Mouse (Mus musculus): ENCODE measurements at regions not wholly inside any gene's neighbourhood (a gene's known extent, or its start where the extent isn't known, plus 50 kb on each side); places are given as distances from the start of the nearest gene placed in this dataset.
"Not testable (repeated sequence)": the region's sequence is repeated elsewhere in the genome, so short reads cannot be mapped to it uniquely, and the experiment has no call there.

DNA sequence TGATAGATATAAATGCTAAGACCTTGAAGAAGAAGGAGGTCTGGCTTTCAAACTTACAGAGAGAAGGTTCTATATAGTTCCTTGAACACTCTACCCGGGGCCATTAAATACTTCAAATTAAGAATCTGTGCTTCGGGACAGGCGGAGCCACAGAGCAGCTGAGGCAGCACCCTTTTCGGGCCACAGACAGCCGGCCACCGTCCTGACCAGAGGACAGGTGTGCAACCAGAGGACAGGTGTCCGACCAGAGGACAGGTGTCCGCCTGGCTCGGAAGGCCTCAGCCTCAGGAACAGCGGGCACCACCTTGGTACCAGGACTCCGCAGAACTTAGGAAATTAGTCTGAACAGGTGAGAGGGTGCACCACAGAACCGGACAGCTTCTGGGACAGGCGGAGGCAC is 60.8 kb upstream of the Olfr1507 start:
- not testable (repeated sequence) for DNase-seq (ENCODE audit: low spot score)

DNA sequence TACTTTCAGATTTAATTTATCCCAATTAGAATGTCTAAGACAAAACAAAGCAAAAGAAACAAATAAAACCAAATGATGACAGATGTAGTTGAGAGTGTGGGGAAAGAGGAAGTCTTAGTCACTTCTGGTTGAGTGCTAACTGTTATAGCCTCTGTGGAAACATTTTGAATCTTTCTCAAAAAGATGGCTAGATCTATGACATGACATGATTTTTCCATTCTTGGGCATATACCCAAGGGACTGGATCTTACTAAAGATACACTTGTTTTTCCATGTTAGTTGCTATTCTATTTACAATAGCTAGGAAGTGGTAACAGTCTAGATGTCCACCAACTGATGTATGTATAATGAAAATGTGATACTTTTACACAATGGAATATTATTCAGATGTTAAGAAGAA is 57.9 kb upstream of the Olfr1507 start:
- no peak for DNase-seq (ENCODE audit: low spot score)

DNA sequence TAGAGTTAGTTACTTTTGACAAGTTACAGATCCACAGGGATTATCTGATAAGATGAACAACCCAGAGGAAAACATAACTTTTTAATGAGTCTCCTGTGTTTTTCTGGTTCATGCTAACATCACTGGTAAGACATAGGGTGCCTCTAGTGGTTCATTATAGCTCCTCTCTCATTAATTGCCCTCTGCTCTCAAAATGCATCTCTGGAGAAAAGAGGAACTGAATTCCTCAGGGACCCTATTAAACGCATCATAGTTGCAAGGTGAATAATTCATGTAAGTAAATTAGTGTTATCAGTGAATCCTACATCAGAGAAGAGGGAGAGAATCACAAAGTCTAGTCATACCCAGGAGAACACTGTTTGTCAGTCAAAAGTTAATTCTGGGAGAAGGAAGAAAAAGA is 52.4 kb upstream of the Olfr1507 start:
- no peak for DNase-seq (ENCODE audit: low spot score)
